Mouse (Mus musculus) myocyte (in vitro differentiated cells): ENCODE measurements around the gene Myo1d. TPM values are rescaled to one million over a fixed set of nuclear protein-coding genes. Genes with fewer than 3 reads are reported as not detected.

Source experiments
- H3K27me3 ChIP-seq: one replicate; pipeline ENCODE4 v1.6.1; 2011; ENCODE audit not compliant: control insufficient read depth, insufficient read depth, insufficient read length
- H3K36me3 ChIP-seq: one replicate; pipeline ENCODE4 v1.6.1; 2011; ENCODE audit not compliant: control insufficient read depth, insufficient read depth
- H3K4me2 ChIP-seq: one replicate; pipeline ENCODE4 v1.6.1; 2011; ENCODE audit warnings: low read depth, control low read depth
- H3K4me3 ChIP-seq: one replicate; pipeline ENCODE4 v1.5.1; 2011; ENCODE audit warnings: mild to moderate bottlenecking, control low read depth, moderate library complexity
- H3K79me2 ChIP-seq: one replicate; pipeline ENCODE4 v1.6.1; 2011; ENCODE audit not compliant: control insufficient read depth, insufficient read depth
- H3ac ChIP-seq: one replicate; pipeline ENCODE4 v1.6.1; 2011; ENCODE audit not compliant: control insufficient read depth, insufficient read length
- CEBPB ChIP-seq: IDR thresholded peaks from 2 replicates; pipeline ENCODE4 v1.6.1; 2011; ENCODE audit warnings: mild to moderate bottlenecking, moderate library complexity; ENCODE audit not compliant: poor library complexity, insufficient read depth, severe bottlenecking
- E2F4 ChIP-seq: IDR thresholded peaks from one replicate; pipeline ENCODE4 v1.6.1; 2011; ENCODE audit warnings: mild to moderate bottlenecking, control low read depth, moderate library complexity; ENCODE audit not compliant: insufficient read depth
- MAX ChIP-seq: IDR thresholded peaks from one replicate; pipeline ENCODE4 v1.6.1; 2011; ENCODE audit warnings: low read depth, mild to moderate bottlenecking, control low read depth
- MYOD1 ChIP-seq, 3 experiments: IDR thresholded peaks; one replicate each; pipeline ENCODE4 v1.6.1; 2011; ENCODE audit warnings: control low read depth in 2 of 3, low read depth in 2 of 3, mild to moderate bottlenecking in 2 of 3, moderate library complexity in 1 of 3; ENCODE audit not compliant: insufficient read length in 2 of 3, control insufficient read depth in 1 of 3
- MYOG ChIP-seq, 3 experiments: IDR thresholded peaks; one replicate each; pipeline ENCODE4 v1.6.1; 2011; ENCODE audit warnings: control low read depth in 2 of 3, low read depth in 2 of 3, mild to moderate bottlenecking in 2 of 3; ENCODE audit not compliant: insufficient read length in 2 of 3, control insufficient read depth in 1 of 3, insufficient read depth in 1 of 3
- POLR2A ChIP-seq: IDR thresholded peaks from one replicate; pipeline ENCODE4 v1.6.1; 2011; ENCODE audit warnings: low read depth, mild to moderate bottlenecking, control low read depth, moderate library complexity; ENCODE audit not compliant: insufficient read length
- POLR2AphosphoS2 ChIP-seq: IDR thresholded peaks from one replicate; pipeline ENCODE4 v1.6.1; 2011; ENCODE audit warnings: low read depth, control low read depth; ENCODE audit not compliant: insufficient read length
- REST ChIP-seq: IDR thresholded peaks from one replicate; pipeline ENCODE4 v1.6.1; 2011; ENCODE audit warnings: mild to moderate bottlenecking, control low read depth, moderate library complexity; ENCODE audit not compliant: insufficient read depth, insufficient read length
- SRF ChIP-seq: IDR thresholded peaks from one replicate; pipeline ENCODE4 v1.6.1; 2011; ENCODE audit warnings: low read depth; ENCODE audit not compliant: control insufficient read depth, insufficient read length
- TCF12 ChIP-seq: IDR thresholded peaks from one replicate; pipeline ENCODE4 v1.6.1; 2011; ENCODE audit warnings: mild to moderate bottlenecking, control low read depth; ENCODE audit not compliant: poor library complexity, insufficient read depth, severe bottlenecking
- TCF3 ChIP-seq: IDR thresholded peaks from one replicate; pipeline ENCODE4 v1.6.1; 2011; ENCODE audit warnings: low read depth, control low read depth; ENCODE audit not compliant: insufficient read length
- USF1 ChIP-seq: IDR thresholded peaks from one replicate; pipeline ENCODE4 v1.6.1; 2011; ENCODE audit warnings: low read depth, mild to moderate bottlenecking, control low read depth, moderate library complexity
- polyA plus RNA-seq: library from polyadenylated mRNA; unstranded; fragments of >200 nt; fragmentation: generic; extraction: Trizol; gene quantifications from one replicate; pipeline ENCODE4 v1.2.1, GENCODE M21; 2012; ENCODE audit warnings: missing spikeins

Gene Myo1d
- polyA plus RNA-seq, 1 experiment = 10.5 TPM

DNA sequence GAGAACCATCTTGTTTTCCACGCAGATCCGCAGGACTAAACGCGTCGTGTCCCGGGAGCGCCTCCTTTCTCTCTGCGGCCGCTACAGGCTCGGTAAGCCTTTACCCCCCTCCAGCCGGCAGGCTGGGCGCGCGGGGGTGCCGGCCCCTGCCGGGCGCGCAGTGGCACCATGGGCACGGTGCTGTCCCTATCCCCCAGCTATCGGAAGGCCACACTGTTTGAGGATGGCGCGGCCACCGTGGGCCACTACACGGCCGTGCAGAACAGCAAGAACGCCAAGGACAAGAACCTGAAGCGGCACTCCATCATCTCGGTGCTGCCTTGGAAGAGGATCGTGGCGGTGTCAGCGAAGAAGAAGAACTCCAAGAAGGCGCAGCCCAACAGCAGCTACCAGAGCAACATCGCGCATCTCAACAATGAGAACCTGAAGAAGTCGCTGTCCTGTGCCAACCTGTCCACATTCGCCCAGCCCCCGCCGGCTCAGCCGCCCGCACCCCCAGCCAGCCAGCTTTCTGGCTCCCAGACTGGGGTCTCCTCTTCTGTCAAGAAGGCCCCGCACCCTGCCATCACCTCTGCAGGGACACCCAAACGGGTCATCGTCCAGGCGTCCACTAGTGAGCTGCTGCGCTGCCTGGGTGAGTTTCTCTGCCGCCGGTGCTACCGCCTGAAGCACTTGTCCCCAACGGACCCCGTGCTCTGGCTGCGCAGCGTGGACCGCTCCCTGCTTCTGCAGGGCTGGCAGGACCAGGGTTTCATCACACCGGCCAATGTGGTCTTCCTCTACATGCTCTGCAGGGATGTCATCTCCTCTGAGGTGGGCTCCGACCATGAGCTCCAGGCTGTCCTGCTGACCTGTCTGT is 302.3 kb downstream of the Myo1d start:
- H3K4me2 ChIP-seq = peak overlapping the region; percentile 90
- TF ChIP-seq POLR2AphosphoS2 = peak; percentile 50
- no peak for TF ChIP-seq USF1
- no peaks in the 10 kb centered on the region for H3K27me3 ChIP-seq
- peak overlapping the region; percentile 55 for H3ac ChIP-seq
- peaks cover 20% of the 10 kb centered on the region for H3K36me3 ChIP-seq
- H3K4me3 ChIP-seq = peak overlapping the region; percentile 72
- peaks cover 43% of the 10 kb centered on the region for H3K79me2 ChIP-seq

DNA sequence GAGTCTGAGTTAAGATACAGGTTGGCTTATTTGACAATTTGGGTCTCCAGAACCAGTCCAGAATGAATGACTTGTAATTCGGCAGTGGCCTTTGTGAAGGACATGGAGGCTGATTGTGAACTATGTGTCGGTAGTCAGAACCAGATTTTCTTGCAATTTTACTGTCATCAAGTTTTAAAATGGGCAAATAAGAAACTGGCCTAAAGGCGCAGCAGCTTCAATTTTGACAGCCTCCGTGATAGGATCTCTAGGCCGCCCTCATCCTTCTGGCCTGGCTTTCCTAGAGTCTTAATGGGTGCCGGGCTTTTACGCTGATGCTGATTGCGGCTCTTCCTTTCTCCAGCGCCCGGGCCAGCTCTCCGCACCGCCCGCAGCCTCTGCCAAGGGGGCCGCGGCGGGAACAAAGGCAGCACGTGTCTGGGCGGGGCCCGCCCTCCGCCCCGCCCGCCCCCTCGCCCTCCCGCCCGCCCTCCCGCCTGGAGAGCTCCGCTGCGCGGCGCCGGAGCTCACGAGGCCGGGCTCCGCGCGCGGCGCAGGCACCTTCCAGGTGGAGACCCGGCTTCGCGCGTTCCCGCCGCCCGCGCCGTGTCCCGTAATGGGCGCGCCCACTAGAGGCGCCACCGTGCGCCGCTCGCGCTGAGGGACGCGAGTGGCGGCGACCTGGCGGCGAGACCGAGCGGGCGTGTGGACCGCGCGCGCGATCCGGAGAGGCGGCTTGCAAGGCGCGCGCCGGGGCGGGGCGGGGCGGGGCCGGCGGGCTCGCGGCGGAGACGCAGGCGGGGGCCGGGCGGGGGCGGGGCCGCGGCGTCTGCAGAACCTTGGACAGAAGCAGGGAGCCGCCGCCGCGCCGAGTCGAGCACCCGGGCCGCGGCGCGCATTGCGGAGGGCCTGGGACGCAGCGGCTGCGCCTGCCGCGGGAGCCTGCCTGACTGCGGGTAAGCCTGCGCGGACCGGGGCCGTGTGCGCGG is 303.3 kb downstream of the Myo1d start, which contains the start of gene Cdk5r1:
Cdk5r1 (plus strand) TSS at position 802 of the 968 bp plus-strand sequence.
- peaks cover 26% of the 10 kb centered on the region for H3K36me3 ChIP-seq
- peak within 1 kb of the TSS; percentile 90 for H3K4me2 ChIP-seq
- H3K79me2 ChIP-seq = peaks cover 43% of the 10 kb centered on the region
- H3K4me3 ChIP-seq = peak within 1 kb of the TSS; percentile 72
- H3ac ChIP-seq = peak within 1 kb of the TSS; percentile 55
- H3K27me3 ChIP-seq = no peaks in the 10 kb centered on the region
- TF ChIP-seq E2F4 = peak; percentile 24
- TF ChIP-seq POLR2A = peak; percentile 81
- peak; percentile 48 for TF ChIP-seq REST
- peak; percentile 28 for TF ChIP-seq SRF
- no peak for TF ChIP-seq MAX
- TF ChIP-seq CEBPB = no peak
- TF ChIP-seq TCF12 = no peak
- peak; percentile 5 for TF ChIP-seq USF1
- TF ChIP-seq TCF3 = no peak
- peak; percentile 70 for TF ChIP-seq POLR2AphosphoS2
- peak in 1 of 3 experiments; percentile 39 for TF ChIP-seq MYOG (IDR thresholded peaks at IDR 0.05; ENCODE audit: control insufficient read depth in 1 of 3, insufficient read depth in 1 of 3, insufficient read length in 2 of 3, low read depth in 2 of 3)
- TF ChIP-seq MYOD1 (IDR thresholded peaks at IDR 0.05; ENCODE audit: control insufficient read depth in 1 of 3, insufficient read length in 2 of 3, low read depth in 2 of 3) = peak in 1 of 3 experiments; percentile 56

DNA sequence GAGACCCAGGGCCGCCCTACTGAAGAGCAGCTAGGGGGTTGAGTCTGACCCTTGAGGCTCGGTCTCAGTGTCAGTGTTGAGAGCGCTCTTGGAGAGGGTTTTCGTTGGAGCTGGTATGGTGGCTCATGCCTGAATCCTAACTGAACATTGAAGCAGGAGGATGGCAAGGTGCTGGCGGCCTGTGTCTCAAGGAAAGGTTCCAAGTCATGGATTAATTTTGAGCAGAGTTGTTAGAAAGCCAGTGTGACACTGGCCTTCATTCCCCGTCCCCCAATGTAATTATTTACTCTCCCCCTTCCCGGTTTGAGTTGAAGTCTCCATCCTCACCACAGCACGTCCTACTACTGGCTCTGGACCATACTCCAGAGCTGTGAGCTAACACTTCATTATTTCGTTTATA is 304.3 kb downstream of the Myo1d start:
- no peak overlapping the region for H3ac ChIP-seq
- no peak overlapping the region for H3K4me3 ChIP-seq
- H3K36me3 ChIP-seq = peaks cover 27% of the 10 kb centered on the region
- H3K4me2 ChIP-seq = no peak overlapping the region
- TF ChIP-seq TCF12 (no peak), CEBPB (no peak), USF1 (no peak), POLR2AphosphoS2 (no peak), MAX (no peak), E2F4 (no peak), POLR2A (no peak), MYOG (IDR thresholded peaks at IDR 0.05; ENCODE audit: control insufficient read depth in 1 of 3, insufficient read depth in 1 of 3, insufficient read length in 2 of 3, low read depth in 2 of 3) (no peak), MYOD1 (IDR thresholded peaks at IDR 0.05; ENCODE audit: control insufficient read depth in 1 of 3, insufficient read length in 2 of 3, low read depth in 2 of 3) (no peak)
- H3K79me2 ChIP-seq = peaks cover 33% of the 10 kb centered on the region
- H3K27me3 ChIP-seq = no peaks in the 10 kb centered on the region

DNA sequence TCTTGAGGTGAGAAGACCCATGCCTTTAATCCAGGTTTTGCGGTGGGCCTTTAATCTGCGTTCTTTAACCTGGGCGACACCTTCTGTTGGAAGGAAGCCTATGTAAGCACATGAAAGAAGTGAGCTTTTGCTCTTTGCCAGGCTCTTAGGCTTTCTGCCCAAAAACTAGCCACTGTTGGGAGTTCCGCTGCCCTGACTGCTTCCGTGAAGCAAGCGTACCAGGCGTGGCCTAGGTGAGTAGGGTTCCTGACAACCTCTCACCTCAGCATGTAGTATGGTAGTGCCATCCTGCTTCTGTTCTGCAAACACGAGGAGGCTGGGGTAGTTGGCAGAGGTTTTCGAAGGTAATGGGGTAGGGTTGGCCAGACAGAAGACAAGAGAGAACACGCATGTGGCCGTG is 305.0 kb downstream of the Myo1d start:
- H3K36me3 ChIP-seq = peaks cover 24% of the 10 kb centered on the region
- H3K79me2 ChIP-seq = peaks cover 26% of the 10 kb centered on the region
- TF ChIP-seq POLR2AphosphoS2 = peak; percentile 47
- TF ChIP-seq TCF3 = no peak

GRCm38 (mm10) chr11:80474175-80474691 is 305.6 kb downstream of the Myo1d start:
- H3ac ChIP-seq = no peak overlapping the region
- H3K4me3 ChIP-seq = no peak overlapping the region
- H3K27me3 ChIP-seq = no peaks in the 10 kb centered on the region
- peaks cover 23% of the 10 kb centered on the region for H3K36me3 ChIP-seq
- TF ChIP-seq MYOD1 (IDR thresholded peaks at IDR 0.05; ENCODE audit: control insufficient read depth in 1 of 3, insufficient read length in 2 of 3, low read depth in 2 of 3) (no peak), POLR2AphosphoS2 (peak; percentile 10)
- H3K4me2 ChIP-seq = no peak overlapping the region
- H3K79me2 ChIP-seq = peaks cover 20% of the 10 kb centered on the region

More for the DNA sequence above, 305.0 kb downstream of the Myo1d start:
- Histone ChIP-seq H3K4me2 (no peak overlapping the region), H3K4me3 (no peak overlapping the region), H3K27me3 (no peaks in the 10 kb centered on the region), H3ac (no peak overlapping the region)
